In the genomic region with DNA sequence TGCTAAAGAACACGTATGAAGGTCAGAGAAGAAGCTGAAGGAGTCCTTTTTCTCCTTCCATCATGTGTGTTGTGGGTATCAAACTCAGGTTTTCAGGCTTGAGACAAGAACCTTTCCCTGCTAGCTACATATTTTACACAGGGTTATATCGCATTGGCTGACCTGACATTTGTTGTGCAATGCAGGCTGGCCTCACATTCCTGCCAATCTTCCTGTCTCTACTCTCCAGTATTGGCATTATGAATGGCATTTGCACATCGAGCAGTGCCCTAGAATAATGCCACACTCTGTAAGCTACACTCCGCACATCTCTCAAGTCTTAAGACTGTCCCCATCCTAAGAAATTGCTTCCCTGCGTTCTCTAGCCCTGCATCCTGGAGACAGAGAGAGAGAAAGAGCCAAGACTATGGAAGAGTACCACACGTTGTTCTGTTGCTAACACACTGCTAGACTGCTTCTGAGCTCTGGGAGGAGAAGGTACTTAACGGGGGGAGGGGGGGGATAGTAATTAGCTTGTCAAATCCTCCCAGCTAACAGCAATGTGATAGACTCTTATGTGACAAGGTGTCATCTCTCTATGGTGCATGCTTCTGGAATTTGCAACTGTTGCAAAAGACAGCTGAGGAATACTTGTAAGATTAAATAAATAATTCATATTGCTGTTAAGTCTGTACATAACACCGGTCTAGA, we compare ENCODE assay signal across 19 mouse cellular contexts. TPM values are rescaled to one million over a fixed set of nuclear protein-coding genes. Genes with fewer than 3 reads are reported as not detected.
DNase-seq lines count a peak whose midpoint lies in the region; ATAC-seq and TF ChIP-seq lines count a peak whose summit lies in the region.
"Had no signal": no experiment of that assay in that cellular context is flagged by ENCODE, and none has a peak within 500 bp of the region (broad histone marks: within the 10 kb centered on the region; RNA-seq: fewer than 3 reads in every experiment).

No protein-coding gene starts in this region.

- peak; percentile 29; the same call in 1 of the 2 replicates for ATAC-seq in forebrain, embryonic 14.5 days
- no peak for ATAC-seq in midbrain, embryonic 13.5 days
- ATAC-seq in midbrain, postnatal 0 days (ENCODE audit: low FRiP score): no peak
- peak; percentile 96 for ATAC-seq in forebrain, postnatal 0 days
- no peak for ATAC-seq in inflammation-experienced regulatory T-cells, adult 6 months

- H3K27ac ChIP-seq in forebrain, embryonic 14.5 days (ENCODE audit: low read depth, low read length): peak overlapping the region; percentile 6
- no peak overlapping the region for H3K27ac ChIP-seq in forebrain, embryonic 10.5 days
- H3K27ac ChIP-seq in midbrain, embryonic 13.5 days: no peak overlapping the region
- H3K27ac ChIP-seq in midbrain, postnatal 0 days (ENCODE audit: low read depth, low read length): no peak overlapping the region
- peak overlapping the region; percentile 35; the same call in 1 of the 2 replicates for H3K27ac ChIP-seq in forebrain, postnatal 0 days (ENCODE audit: low read depth, low read length)
- H3K27ac ChIP-seq: hindbrain, embryonic 13.5 days; kidney, postnatal 0 days; limb, embryonic 13.5 days; liver, embryonic 14.5 days; lung, embryonic 15.5 days; midbrain, embryonic 12.5 days; neural tube, embryonic 13.5 days had no signal

- no peak overlapping the region for H3K9ac ChIP-seq in forebrain, embryonic 14.5 days (ENCODE audit: low read length)
- H3K9ac ChIP-seq in midbrain, embryonic 13.5 days (replicated peaks): 0 out of 2 replicates have a peak overlapping the region, but pooled peaks have one; percentile 5
- no peak overlapping the region for H3K9ac ChIP-seq in midbrain, postnatal 0 days (replicated peaks; ENCODE audit: low read length, poor library complexity, severe bottlenecking)
- no peak overlapping the region for H3K9ac ChIP-seq in forebrain, postnatal 0 days
- H3K9ac ChIP-seq: hindbrain, embryonic 13.5 days; limb, embryonic 13.5 days; liver, embryonic 14.5 days; lung, embryonic 15.5 days; midbrain, embryonic 12.5 days; neural tube, embryonic 13.5 days had no signal

- no peak for TF ChIP-seq CTCF in midbrain, postnatal 0 days (IDR thresholded peaks at IDR 0.05)
- TF ChIP-seq CTCF in brain, embryonic 14.5 days (IDR thresholded peaks at IDR 0.05; ENCODE audit: borderline replicate concordance, extremely low read depth, insufficient read depth, insufficient read length): no peak
- TF ChIP-seq CTCF in forebrain, postnatal 0 days (IDR thresholded peaks at IDR 0.05; ENCODE audit: low read depth): no peak

- H3K4me3 ChIP-seq in forebrain, embryonic 14.5 days (ENCODE audit: low read depth, low read length): no peak overlapping the region
- no peak overlapping the region for H3K4me3 ChIP-seq in forebrain, embryonic 10.5 days
- no peak overlapping the region for H3K4me3 ChIP-seq in midbrain, embryonic 13.5 days (replicated peaks)
- H3K4me3 ChIP-seq in midbrain, postnatal 0 days (ENCODE audit: low read depth, low read length): no peak overlapping the region
- H3K4me3 ChIP-seq in forebrain, postnatal 0 days (ENCODE audit: low read depth, low read length): no peak overlapping the region
- H3K4me3 ChIP-seq: hindbrain, embryonic 13.5 days; limb, embryonic 13.5 days; lung, embryonic 15.5 days; midbrain, embryonic 12.5 days; myocyte; neural tube, embryonic 13.5 days had no signal

- H3K36me3 ChIP-seq in forebrain, embryonic 14.5 days (ENCODE audit: control insufficient read depth, insufficient read depth, low read length): no peaks in the 10 kb centered on the region
- H3K36me3 ChIP-seq in forebrain, embryonic 10.5 days (replicated peaks): no peaks in the 10 kb centered on the region
- no peaks in the 10 kb centered on the region for H3K36me3 ChIP-seq in midbrain, embryonic 13.5 days
- no peaks in the 10 kb centered on the region for H3K36me3 ChIP-seq in midbrain, postnatal 0 days (ENCODE audit: insufficient read depth, low read length)
- no peaks in the 10 kb centered on the region for H3K36me3 ChIP-seq in forebrain, postnatal 0 days (ENCODE audit: insufficient read depth)
- H3K36me3 ChIP-seq: hindbrain, embryonic 13.5 days; limb, embryonic 13.5 days; lung, embryonic 15.5 days; midbrain, embryonic 12.5 days; neural tube, embryonic 13.5 days had no signal

- no peaks in the 10 kb centered on the region for H3K9me3 ChIP-seq in forebrain, embryonic 14.5 days (replicated peaks; ENCODE audit: control insufficient read depth, low read length)
- no peaks in the 10 kb centered on the region for H3K9me3 ChIP-seq in forebrain, embryonic 10.5 days
- H3K9me3 ChIP-seq in midbrain, embryonic 13.5 days: no peaks in the 10 kb centered on the region
- no peaks in the 10 kb centered on the region for H3K9me3 ChIP-seq in midbrain, postnatal 0 days (ENCODE audit: low read length)
- no peaks in the 10 kb centered on the region for H3K9me3 ChIP-seq in forebrain, postnatal 0 days (ENCODE audit: low read length)
- H3K9me3 ChIP-seq: hindbrain, embryonic 13.5 days; limb, embryonic 13.5 days; lung, embryonic 15.5 days; midbrain, embryonic 12.5 days; neural tube, embryonic 13.5 days had no signal

- peaks cover 3% of the 10 kb centered on the region; the same call in 1 of the 2 replicates for H3K4me1 ChIP-seq in forebrain, embryonic 14.5 days (ENCODE audit: control insufficient read depth, insufficient read depth, low read length)
- H3K4me1 ChIP-seq in forebrain, embryonic 10.5 days: no peaks in the 10 kb centered on the region
- H3K4me1 ChIP-seq in midbrain, embryonic 13.5 days (replicated peaks): no peaks in the 10 kb centered on the region
- H3K4me1 ChIP-seq in midbrain, postnatal 0 days (ENCODE audit: insufficient read depth, low read length): no peaks in the 10 kb centered on the region
- H3K4me1 ChIP-seq in forebrain, postnatal 0 days (ENCODE audit: insufficient read depth): no peaks in the 10 kb centered on the region
- H3K4me1 ChIP-seq: hindbrain, embryonic 13.5 days; limb, embryonic 13.5 days; lung, embryonic 15.5 days; neural tube, embryonic 13.5 days had no signal

- DNase-seq in forebrain, embryonic 14.5 days (ENCODE audit: low spot score): peak; percentile 62
- no peak for DNase-seq in forebrain, embryonic 10.5 days (ENCODE audit: extremely low spot score, low spot score)
- DNase-seq in midbrain, postnatal 0 days (ENCODE audit: low spot score): no peak
- DNase-seq in brain, embryonic 14.5 days (ENCODE audit: low read depth): peak; percentile 80
- DNase-seq in forebrain, postnatal 0 days: peak; percentile 43
- DNase-seq: cerebellum, adult 8-10 months; kidney, adult 2 months; layer of hippocampus, adult 9-11 months; spleen, adult 18-20 months had no signal

- WGBS in forebrain, embryonic 14.5 days: 66% methylated on average over 8 of the region's 8 CpGs
- WGBS in forebrain, embryonic 10.5 days: 74% methylated on average over 8 of the region's 8 CpGs
- WGBS in midbrain, embryonic 13.5 days: 69% methylated on average over 8 of the region's 8 CpGs
- WGBS in midbrain, postnatal 0 days: 58% methylated on average over 8 of the region's 8 CpGs
- WGBS in forebrain, postnatal 0 days: 51% methylated on average over 8 of the region's 8 CpGs

- H3K27me3 ChIP-seq in forebrain, embryonic 14.5 days (replicated peaks; ENCODE audit: control insufficient read depth, insufficient read depth, low read length): no peaks in the 10 kb centered on the region
- H3K27me3 ChIP-seq in forebrain, embryonic 10.5 days (ENCODE audit: poor library complexity, severe bottlenecking): no peaks in the 10 kb centered on the region
- H3K27me3 ChIP-seq in midbrain, embryonic 13.5 days: no peaks in the 10 kb centered on the region
- H3K27me3 ChIP-seq in midbrain, postnatal 0 days (ENCODE audit: insufficient read depth, low read length): no peaks in the 10 kb centered on the region
- no peaks in the 10 kb centered on the region for H3K27me3 ChIP-seq in forebrain, postnatal 0 days (ENCODE audit: insufficient read depth, low read length)
- H3K27me3 ChIP-seq: hindbrain, embryonic 13.5 days; limb, embryonic 13.5 days; lung, embryonic 15.5 days; midbrain, embryonic 12.5 days; neural tube, embryonic 13.5 days had no signal

- TF ChIP-seq POLR2A in brain, embryonic 14.5 days (IDR thresholded peaks at IDR 0.05; ENCODE audit: borderline replicate concordance, extremely low read depth, insufficient read depth, insufficient read length, poor library complexity, severe bottlenecking): no peak

- no peak overlapping the region for H3K4me2 ChIP-seq in forebrain, embryonic 14.5 days (ENCODE audit: low read length)
- no peak overlapping the region for H3K4me2 ChIP-seq in midbrain, embryonic 13.5 days (replicated peaks)
- no peak overlapping the region for H3K4me2 ChIP-seq in midbrain, postnatal 0 days (ENCODE audit: low read depth, low read length, poor library complexity, severe bottlenecking)
- H3K4me2 ChIP-seq in forebrain, postnatal 0 days (ENCODE audit: low read depth): no peak overlapping the region
- H3K4me2 ChIP-seq: hindbrain, embryonic 13.5 days; limb, embryonic 13.5 days; lung, embryonic 15.5 days; midbrain, embryonic 12.5 days; neural tube, embryonic 13.5 days had no signal

RNA-seq across cellular contexts. Expression of a gene that starts 20.1 kb away (rescaled TPM):
- polyA plus RNA-seq in forebrain, embryonic 14.5 days (2014; fragmentation: Nextera tagmentation; extraction: Ambion mirVana): 18.7 and 27.7 TPM in 2 replicates
- polyA plus RNA-seq in forebrain, embryonic 10.5 days (2016; fragmentation: Nextera tagmentation; extraction: Ambion mirVana): 16.6 and 19.2 TPM in 2 replicates
- polyA plus RNA-seq in midbrain, embryonic 13.5 days (2015; fragmentation: Nextera tagmentation; extraction: Ambion mirVana): 25.3 and 27.7 TPM in 2 replicates
- 48.2 and 56.6 TPM in 2 replicates for total RNA-seq in midbrain, postnatal 0 days (2014; rRNA removed)
- 24.4 and 24.7 TPM in 2 replicates for polyA plus RNA-seq in midbrain, postnatal 0 days (2015; fragmentation: Nextera tagmentation; extraction: Ambion mirVana)
- 52.8 and 54.1 TPM in 2 replicates for polyA plus RNA-seq in brain, embryonic 14.5 days (2012; rRNA removed)
- 53.2 and 60.7 TPM in 2 replicates for total RNA-seq in forebrain, postnatal 0 days (2014; rRNA removed)
- 24.5 and 28.6 TPM in 2 replicates for polyA plus RNA-seq in forebrain, postnatal 0 days (2015; fragmentation: Nextera tagmentation; extraction: Ambion mirVana)
- polyA plus RNA-seq in inflammation-experienced regulatory T-cells, adult 6 months (2017; shearing (Covaris generic)): 1 to 10 TPM; 1.8 to 2.0 (median 2.0) TPM

Comparison
In these comparisons a context has a peak if more than half of its experiments do, and no peak if none do; other contexts are left out.
1. DNase-seq: peak in forebrain, embryonic 14.5 days (single experiment), brain, embryonic 14.5 days (single experiment) and forebrain, postnatal 0 days (single experiment); none in forebrain, embryonic 10.5 days (single experiment) and midbrain, postnatal 0 days (single experiment).
2. H3K27ac ChIP-seq: peak in forebrain, embryonic 14.5 days (single experiment) and forebrain, postnatal 0 days (single experiment); none in forebrain, embryonic 10.5 days (single experiment), midbrain, embryonic 13.5 days (single experiment) and midbrain, postnatal 0 days (single experiment).
3. ATAC-seq: peak in forebrain, embryonic 14.5 days (single experiment) and forebrain, postnatal 0 days (single experiment); none in midbrain, embryonic 13.5 days (single experiment), midbrain, postnatal 0 days (single experiment) and inflammation-experienced regulatory T-cells, adult 6 months (single experiment).